Mouse (Mus musculus) neural tube, embryonic 15.5 days (tissue): ENCODE results near the gene Odr4. TPM values are rescaled to one million over a fixed set of nuclear protein-coding genes. Genes with fewer than 3 reads are reported as not detected.

ENCODE experiments used
- ATAC-seq: fragments of 200-750 bp; cut with Nextera tagmentation; 2 replicates; pipeline ENCODE4 v1.8.0; 2017; ENCODE audit warnings: mild to moderate bottlenecking, moderate TSS enrichment, moderate library complexity; ENCODE audit not compliant: low FRiP score
- H3K27ac ChIP-seq: fragments of 300-500 bp; sonication (generic); replicated peaks from 2 replicates; pipeline ENCODE4 v1.5.1; 2015; ENCODE audit warnings: mild to moderate bottlenecking, inconsistent platforms
- H3K27me3 ChIP-seq: fragments of 300-500 bp; sonication (generic); replicated peaks from 2 replicates; pipeline ENCODE4 v1.6.1; 2015; ENCODE audit warnings: inconsistent platforms
- H3K36me3 ChIP-seq: fragments of 300-500 bp; sonication (generic); 2 replicates; pipeline ENCODE4 v1.6.1; 2015; ENCODE audit warnings: inconsistent platforms
- H3K4me1 ChIP-seq: fragments of 300-500 bp; sonication (generic); 2 replicates; pipeline ENCODE4 v1.6.1; 2015; ENCODE audit warnings: inconsistent platforms
- H3K4me2 ChIP-seq: fragments of 300-500 bp; sonication (generic); 2 replicates; pipeline ENCODE4 v1.6.1; 2015; ENCODE audit warnings: inconsistent platforms, mild to moderate bottlenecking, moderate library complexity
- H3K4me3 ChIP-seq: fragments of 300-500 bp; sonication (generic); replicated peaks from 2 replicates; pipeline ENCODE4 v1.5.1; 2015; ENCODE audit warnings: mild to moderate bottlenecking, inconsistent platforms
- H3K9ac ChIP-seq: fragments of 300-500 bp; sonication (generic); replicated peaks from 2 replicates; pipeline ENCODE4 v1.6.1; 2015; ENCODE audit warnings: mild to moderate bottlenecking, inconsistent platforms
- H3K9me3 ChIP-seq: fragments of 300-500 bp; sonication (generic); replicated peaks from 2 replicates; pipeline ENCODE4 v1.6.1; 2016; ENCODE audit warnings: inconsistent platforms
- WGBS: fragments of 180-500 bp; shearing (Covaris S2); methylation state at CpG from one replicate; pipeline ENCODE4 v1.1.7; 2015; ENCODE audit warnings: mixed read lengths; 5-methylcytosine and 5-hydroxymethylcytosine counted together
- polyA plus RNA-seq: library from polyadenylated mRNA; unstranded; fragments of >200 nt; fragmentation: Nextera tagmentation; extraction: Ambion mirVana; gene quantifications from 2 replicates; pipeline ENCODE4 v1.2.1, GENCODE M21; 2015

Gene Odr4
- 37.4 and 42.3 TPM in 2 replicates for polyA plus RNA-seq

GRCm38 (mm10) chr1:150392638-150393487 lies at the start of gene Odr4, which contains the start of gene Tpr:
TSS of gene Odr4 (minus strand) at chr1:150393080.
TSS of gene Tpr (plus strand) at chr1:150392838.
- peak within 1 kb of the TSS; percentile 72 for H3K9ac ChIP-seq
- peak; percentile 98 for ATAC-seq
- peak within 1 kb of the TSS; percentile 68 for H3K4me2 ChIP-seq
- no peaks in the 10 kb centered on the region for H3K27me3 ChIP-seq
- peaks cover 25% of the 10 kb centered on the region for H3K36me3 ChIP-seq
- H3K9me3 ChIP-seq: no peaks in the 10 kb centered on the region
- peak within 1 kb of the TSS; percentile 81 for H3K4me3 ChIP-seq
- WGBS: under 1% methylated on average over 68 of the region's 76 CpGs
- peaks cover 15% of the 10 kb centered on the region for H3K4me1 ChIP-seq
- peak within 1 kb of the TSS; percentile 98 for H3K27ac ChIP-seq

GRCm38 (mm10) chr1:150441731-150442130 lies 48.9 kb upstream of the Odr4 start:
- H3K4me3 ChIP-seq: no peak overlapping the region
- no peaks in the 10 kb centered on the region for H3K9me3 ChIP-seq
- no peak for ATAC-seq
- no peak overlapping the region for H3K9ac ChIP-seq
- no peaks in the 10 kb centered on the region for H3K4me1 ChIP-seq
- H3K27me3 ChIP-seq: no peaks in the 10 kb centered on the region
- H3K4me2 ChIP-seq: no peak overlapping the region
- H3K27ac ChIP-seq: no peak overlapping the region
- H3K36me3 ChIP-seq: peaks cover 57% of the 10 kb centered on the region
- WGBS: 83% methylated on average over 4 of the region's 4 CpGs

GRCm38 (mm10) chr1:150438641-150439040 lies 45.8 kb upstream of the Odr4 start:
- Histone ChIP-seq H3K9ac (no peak overlapping the region), H3K4me1 (no peaks in the 10 kb centered on the region), H3K27me3 (no peaks in the 10 kb centered on the region), H3K4me3 (no peak overlapping the region), H3K4me2 (no peak overlapping the region), H3K36me3 (peaks cover 61% of the 10 kb centered on the region), H3K9me3 (no peaks in the 10 kb centered on the region), H3K27ac (no peak overlapping the region)
- ATAC-seq: no peak
- 90% methylated on average over 3 of the region's 3 CpGs for WGBS

- ATAC-seq: no peak
- Histone ChIP-seq H3K27ac (no peak overlapping the region), H3K4me2 (no peak overlapping the region), H3K4me1 (no peaks in the 10 kb centered on the region), H3K9ac (no peak overlapping the region), H3K4me3 (no peak overlapping the region), H3K36me3 (peaks cover 82% of the 10 kb centered on the region), H3K9me3 (no peaks in the 10 kb centered on the region), H3K27me3 (no peaks in the 10 kb centered on the region)
- 70% methylated on average over 3 of the region's 3 CpGs for WGBS
Measured at GRCm38 (mm10) chr1:150426216-150426615, 33.3 kb upstream of the Odr4 start.

- Histone ChIP-seq H3K9me3 (no peaks in the 10 kb centered on the region), H3K4me1 (no peaks in the 10 kb centered on the region), H3K27ac (no peak overlapping the region), H3K27me3 (no peaks in the 10 kb centered on the region), H3K9ac (no peak overlapping the region), H3K4me2 (no peak overlapping the region), H3K36me3 (peaks cover 78% of the 10 kb centered on the region), H3K4me3 (no peak overlapping the region)
- ATAC-seq: no peak
- WGBS: 94% methylated on average over 9 of the region's 9 CpGs
Measured at GRCm38 (mm10) chr1:150425665-150426064, 32.8 kb upstream of the Odr4 start.

- Histone ChIP-seq H3K27ac (no peak overlapping the region), H3K36me3 (peaks cover 70% of the 10 kb centered on the region), H3K4me1 (no peaks in the 10 kb centered on the region), H3K4me3 (no peak overlapping the region), H3K9me3 (no peaks in the 10 kb centered on the region), H3K27me3 (no peaks in the 10 kb centered on the region), H3K4me2 (no peak overlapping the region), H3K9ac (no peak overlapping the region)
- WGBS: 94% methylated on average over 4 of the region's 4 CpGs
- no peak for ATAC-seq
Measured at GRCm38 (mm10) chr1:150418426-150418825, 25.5 kb upstream of the Odr4 start.

- 96% methylated on average over 3 of the region's 3 CpGs for WGBS
- no peak for ATAC-seq
- Histone ChIP-seq H3K4me3 (no peak overlapping the region), H3K27me3 (no peaks in the 10 kb centered on the region), H3K9ac (no peak overlapping the region), H3K4me2 (no peak overlapping the region), H3K4me1 (no peaks in the 10 kb centered on the region), H3K27ac (no peak overlapping the region), H3K36me3 (peaks cover 70% of the 10 kb centered on the region), H3K9me3 (no peaks in the 10 kb centered on the region)
Measured at GRCm38 (mm10) chr1:150416006-150416405, 23.1 kb upstream of the Odr4 start.

GRCm38 (mm10) chr1:150409996-150410395 lies 17.1 kb upstream of the Odr4 start:
- 99% methylated on average over 6 of the region's 6 CpGs for WGBS
- Histone ChIP-seq H3K36me3 (peaks cover 67% of the 10 kb centered on the region), H3K9me3 (no peaks in the 10 kb centered on the region), H3K27ac (no peak overlapping the region), H3K4me1 (no peaks in the 10 kb centered on the region), H3K4me3 (no peak overlapping the region), H3K4me2 (no peak overlapping the region), H3K27me3 (no peaks in the 10 kb centered on the region), H3K9ac (no peak overlapping the region)
- ATAC-seq: no peak

- H3K27me3 ChIP-seq: no peaks in the 10 kb centered on the region
- no peaks in the 10 kb centered on the region for H3K4me1 ChIP-seq
- no peak overlapping the region for H3K9ac ChIP-seq
- no peak overlapping the region for H3K4me2 ChIP-seq
- H3K27ac ChIP-seq: no peak overlapping the region
- ATAC-seq: no peak
- H3K4me3 ChIP-seq: no peak overlapping the region
- WGBS: 95% methylated on average over 9 of the region's 9 CpGs
- H3K9me3 ChIP-seq: no peaks in the 10 kb centered on the region
- peaks cover 63% of the 10 kb centered on the region for H3K36me3 ChIP-seq
Measured at GRCm38 (mm10) chr1:150407285-150407684, 14.4 kb upstream of the Odr4 start.

GRCm38 (mm10) chr1:150404555-150404954 lies 11.7 kb upstream of the Odr4 start:
- no peaks in the 10 kb centered on the region for H3K27me3 ChIP-seq
- no peak overlapping the region for H3K9ac ChIP-seq
- WGBS: 93% methylated on average over 3 of the region's 3 CpGs
- H3K4me2 ChIP-seq: no peak overlapping the region
- H3K4me3 ChIP-seq: no peak overlapping the region
- no peak for ATAC-seq
- peaks cover 51% of the 10 kb centered on the region for H3K36me3 ChIP-seq
- H3K27ac ChIP-seq: no peak overlapping the region
- H3K9me3 ChIP-seq: no peaks in the 10 kb centered on the region
- H3K4me1 ChIP-seq: no peaks in the 10 kb centered on the region

- H3K27me3 ChIP-seq: no peaks in the 10 kb centered on the region
- no peak overlapping the region for H3K27ac ChIP-seq
- no peak overlapping the region for H3K4me3 ChIP-seq
- H3K36me3 ChIP-seq: peaks cover 49% of the 10 kb centered on the region
- no peaks in the 10 kb centered on the region for H3K9me3 ChIP-seq
- no peak overlapping the region for H3K4me2 ChIP-seq
- ATAC-seq: no peak
- H3K4me1 ChIP-seq: no peaks in the 10 kb centered on the region
- 95% methylated on average over 3 of the region's 3 CpGs for WGBS
- no peak overlapping the region for H3K9ac ChIP-seq
Measured at GRCm38 (mm10) chr1:150403914-150404313, 11.0 kb upstream of the Odr4 start.

GRCm38 (mm10) chr1:150396001-150396400 lies 3.1 kb upstream of the Odr4 start:
- H3K27ac ChIP-seq: no peak overlapping the region
- no peak overlapping the region for H3K9ac ChIP-seq
- peaks cover 15% of the 10 kb centered on the region for H3K4me1 ChIP-seq
- WGBS: 94% methylated on average over 3 of the region's 3 CpGs
- H3K9me3 ChIP-seq: no peaks in the 10 kb centered on the region
- H3K36me3 ChIP-seq: peaks cover 28% of the 10 kb centered on the region
- H3K4me2 ChIP-seq: no peak overlapping the region
- no peaks in the 10 kb centered on the region for H3K27me3 ChIP-seq
- no peak for ATAC-seq
- H3K4me3 ChIP-seq: no peak overlapping the region
